Mouse (Mus musculus): ENCODE measurements around the gene Kcnj6. TPM values are rescaled to one million over a fixed set of nuclear protein-coding genes. Genes with fewer than 3 reads are reported as not detected.

The Kcnj6 gene
- polyA plus RNA-seq, 1 experiment: not detected

DNA sequence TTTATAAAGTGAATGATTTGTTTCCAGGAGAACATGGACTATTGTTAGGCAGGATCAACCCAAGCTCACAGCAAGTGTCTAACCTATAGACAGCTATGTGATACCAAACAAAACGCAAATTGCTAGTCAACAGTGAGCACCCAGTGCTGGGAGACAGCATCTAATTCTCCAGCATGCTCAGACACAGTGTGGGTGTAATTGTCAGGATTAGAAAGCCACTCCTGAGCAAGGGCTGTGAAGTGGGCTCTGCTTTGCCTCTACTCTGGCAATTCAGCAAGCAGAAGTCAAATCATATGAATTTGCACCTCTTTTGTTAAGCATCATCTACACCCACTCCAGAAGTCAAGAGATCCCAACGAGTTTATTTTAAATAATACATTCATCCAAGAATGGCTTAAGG is 7.4 kb downstream of the Kcnj6 start:
- Histone ChIP-seq H3K79me2 (ENCODE audit: control insufficient read depth, insufficient read depth) (no peaks in the 10 kb centered on the region), H3ac (ENCODE audit: control insufficient read depth, insufficient read length) (no peak overlapping the region), H3K4me3 (no peak overlapping the region), H3K27me3 (ENCODE audit: control insufficient read depth, insufficient read depth, insufficient read length) (no peaks in the 10 kb centered on the region), H3K4me2 (ENCODE audit: low read depth) (no peak overlapping the region), H3K36me3 (ENCODE audit: control insufficient read depth, insufficient read depth) (no peaks in the 10 kb centered on the region)
- TF ChIP-seq MYOD1 (IDR thresholded peaks at IDR 0.05; ENCODE audit: control insufficient read depth in 1 of 3, insufficient read length in 2 of 3, low read depth in 2 of 3) (no peak), USF1 (IDR thresholded peaks at IDR 0.05; ENCODE audit: low read depth) (no peak), E2F4 (IDR thresholded peaks at IDR 0.05; ENCODE audit: insufficient read depth) (no peak), TCF3 (IDR thresholded peaks at IDR 0.05; ENCODE audit: insufficient read length, low read depth) (no peak), POLR2A (IDR thresholded peaks at IDR 0.05; ENCODE audit: insufficient read length, low read depth) (no peak), REST (IDR thresholded peaks at IDR 0.05; ENCODE audit: insufficient read depth, insufficient read length) (no peak), MYOG (IDR thresholded peaks at IDR 0.05; ENCODE audit: control insufficient read depth in 1 of 3, insufficient read depth in 1 of 3, insufficient read length in 2 of 3, low read depth in 2 of 3) (no peak), SRF (IDR thresholded peaks at IDR 0.05; ENCODE audit: control insufficient read depth, insufficient read length, low read depth) (no peak), TCF12 (IDR thresholded peaks at IDR 0.05; ENCODE audit: insufficient read depth, poor library complexity, severe bottlenecking) (no peak), POLR2AphosphoS2 (IDR thresholded peaks at IDR 0.05; ENCODE audit: insufficient read length, low read depth) (no peak), MAX (IDR thresholded peaks at IDR 0.05; ENCODE audit: low read depth) (no peak), CEBPB (IDR thresholded peaks at IDR 0.05; ENCODE audit: insufficient read depth, poor library complexity, severe bottlenecking) (no peak)

- TF ChIP-seq USF1 (IDR thresholded peaks at IDR 0.05; ENCODE audit: low read depth) (no peak), REST (IDR thresholded peaks at IDR 0.05; ENCODE audit: insufficient read depth, insufficient read length) (no peak), E2F4 (IDR thresholded peaks at IDR 0.05; ENCODE audit: insufficient read depth) (no peak), SRF (IDR thresholded peaks at IDR 0.05; ENCODE audit: control insufficient read depth, insufficient read length, low read depth) (no peak), CEBPB (IDR thresholded peaks at IDR 0.05; ENCODE audit: insufficient read depth, poor library complexity, severe bottlenecking) (no peak), POLR2A (IDR thresholded peaks at IDR 0.05; ENCODE audit: insufficient read length, low read depth) (no peak)
- Histone ChIP-seq H3K27me3 (ENCODE audit: control insufficient read depth, insufficient read depth, insufficient read length) (no peaks in the 10 kb centered on the region), H3K4me2 (ENCODE audit: low read depth) (no peak overlapping the region), H3K36me3 (ENCODE audit: control insufficient read depth, insufficient read depth) (no peaks in the 10 kb centered on the region), H3ac (ENCODE audit: control insufficient read depth, insufficient read length) (no peak overlapping the region), H3K4me3 (no peak overlapping the region), H3K79me2 (ENCODE audit: control insufficient read depth, insufficient read depth) (no peaks in the 10 kb centered on the region)
These were observed 10.8 kb downstream of the Kcnj6 start for GRCm38 (mm10) chr16:94986731-94987130.

- no peaks in the 10 kb centered on the region for H3K27me3 ChIP-seq (ENCODE audit: control insufficient read depth, insufficient read depth, insufficient read length)
- TF ChIP-seq SRF (IDR thresholded peaks at IDR 0.05; ENCODE audit: control insufficient read depth, insufficient read length, low read depth) (no peak), MAX (IDR thresholded peaks at IDR 0.05; ENCODE audit: low read depth) (no peak), POLR2AphosphoS2 (IDR thresholded peaks at IDR 0.05; ENCODE audit: insufficient read length, low read depth) (no peak), MYOD1 (IDR thresholded peaks at IDR 0.05; ENCODE audit: control insufficient read depth in 1 of 3, insufficient read length in 2 of 3, low read depth in 2 of 3) (no peak), MYOG (IDR thresholded peaks at IDR 0.05; ENCODE audit: control insufficient read depth in 1 of 3, insufficient read depth in 1 of 3, insufficient read length in 2 of 3, low read depth in 2 of 3) (no peak)
- H3K36me3 ChIP-seq (ENCODE audit: control insufficient read depth, insufficient read depth): no peaks in the 10 kb centered on the region
- H3K4me3 ChIP-seq: no peak overlapping the region
- no peaks in the 10 kb centered on the region for H3K79me2 ChIP-seq (ENCODE audit: control insufficient read depth, insufficient read depth)
- no peak overlapping the region for H3ac ChIP-seq (ENCODE audit: control insufficient read depth, insufficient read length)
- no peak overlapping the region for H3K4me2 ChIP-seq (ENCODE audit: low read depth)
These were observed 13.2 kb downstream of the Kcnj6 start for GRCm38 (mm10) chr16:94984263-94984662.

DNA sequence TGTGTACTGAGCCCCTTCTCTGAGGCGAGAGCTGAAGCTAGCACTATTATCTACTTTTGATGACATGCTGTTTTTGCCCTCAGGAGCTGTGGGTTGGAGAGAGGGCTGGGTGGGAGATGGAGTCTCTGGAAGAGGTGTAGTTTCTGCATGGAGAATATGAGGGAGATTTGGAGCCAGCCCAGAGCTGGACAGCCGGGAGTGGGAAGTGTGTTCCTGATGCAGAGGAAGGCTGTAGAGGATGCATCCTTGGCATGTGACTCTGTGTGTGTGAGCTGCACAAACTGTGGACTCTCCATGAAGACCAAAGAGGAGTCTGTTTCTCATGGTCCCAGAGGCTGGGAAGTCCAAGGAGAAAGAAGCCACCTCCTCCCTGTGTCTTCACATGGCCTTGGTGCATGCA is 17.1 kb downstream of the Kcnj6 start:
- H3K79me2 ChIP-seq (ENCODE audit: control insufficient read depth, insufficient read depth): no peaks in the 10 kb centered on the region
- TF ChIP-seq TCF12 (IDR thresholded peaks at IDR 0.05; ENCODE audit: insufficient read depth, poor library complexity, severe bottlenecking) (no peak), MYOG (IDR thresholded peaks at IDR 0.05; ENCODE audit: control insufficient read depth in 1 of 3, insufficient read depth in 1 of 3, insufficient read length in 2 of 3, low read depth in 2 of 3) (no peak), E2F4 (IDR thresholded peaks at IDR 0.05; ENCODE audit: insufficient read depth) (no peak), MAX (IDR thresholded peaks at IDR 0.05; ENCODE audit: low read depth) (no peak), SRF (IDR thresholded peaks at IDR 0.05; ENCODE audit: control insufficient read depth, insufficient read length, low read depth) (no peak), POLR2AphosphoS2 (IDR thresholded peaks at IDR 0.05; ENCODE audit: insufficient read length, low read depth) (no peak)
- H3K27me3 ChIP-seq (ENCODE audit: control insufficient read depth, insufficient read depth, insufficient read length): no peaks in the 10 kb centered on the region
- no peak overlapping the region for H3ac ChIP-seq (ENCODE audit: control insufficient read depth, insufficient read length)
- no peak overlapping the region for H3K4me2 ChIP-seq (ENCODE audit: low read depth)
- no peaks in the 10 kb centered on the region for H3K36me3 ChIP-seq (ENCODE audit: control insufficient read depth, insufficient read depth)
- no peak overlapping the region for H3K4me3 ChIP-seq

GRCm38 (mm10) chr16:94979499-94979898 is 18.0 kb downstream of the Kcnj6 start:
- Histone ChIP-seq H3K79me2 (ENCODE audit: control insufficient read depth, insufficient read depth) (no peaks in the 10 kb centered on the region), H3K27me3 (ENCODE audit: control insufficient read depth, insufficient read depth, insufficient read length) (no peaks in the 10 kb centered on the region), H3K4me2 (ENCODE audit: low read depth) (no peak overlapping the region), H3K4me3 (no peak overlapping the region), H3ac (ENCODE audit: control insufficient read depth, insufficient read length) (no peak overlapping the region), H3K36me3 (ENCODE audit: control insufficient read depth, insufficient read depth) (no peaks in the 10 kb centered on the region)
- TF ChIP-seq E2F4 (IDR thresholded peaks at IDR 0.05; ENCODE audit: insufficient read depth) (no peak), POLR2A (IDR thresholded peaks at IDR 0.05; ENCODE audit: insufficient read length, low read depth) (no peak)

All from myocyte (in vitro differentiated cells).